Mouse (Mus musculus) adrenal gland, postnatal 0 days (tissue): ENCODE measurements around the gene 9030612E09Rik. TPM values are rescaled to one million over a fixed set of nuclear protein-coding genes. Genes with fewer than 3 reads are reported as not detected.

Source experiments
- polyA plus RNA-seq: library from polyadenylated mRNA; unstranded; fragments of >200 nt; fragmentation: Nextera tagmentation; extraction: Ambion mirVana; gene quantifications from 2 replicates; pipeline ENCODE4 v1.2.1, GENCODE M21; 2015

Gene 9030612E09Rik
- 0.50 and 0.55 TPM in 2 replicates for polyA plus RNA-seq

DNA sequence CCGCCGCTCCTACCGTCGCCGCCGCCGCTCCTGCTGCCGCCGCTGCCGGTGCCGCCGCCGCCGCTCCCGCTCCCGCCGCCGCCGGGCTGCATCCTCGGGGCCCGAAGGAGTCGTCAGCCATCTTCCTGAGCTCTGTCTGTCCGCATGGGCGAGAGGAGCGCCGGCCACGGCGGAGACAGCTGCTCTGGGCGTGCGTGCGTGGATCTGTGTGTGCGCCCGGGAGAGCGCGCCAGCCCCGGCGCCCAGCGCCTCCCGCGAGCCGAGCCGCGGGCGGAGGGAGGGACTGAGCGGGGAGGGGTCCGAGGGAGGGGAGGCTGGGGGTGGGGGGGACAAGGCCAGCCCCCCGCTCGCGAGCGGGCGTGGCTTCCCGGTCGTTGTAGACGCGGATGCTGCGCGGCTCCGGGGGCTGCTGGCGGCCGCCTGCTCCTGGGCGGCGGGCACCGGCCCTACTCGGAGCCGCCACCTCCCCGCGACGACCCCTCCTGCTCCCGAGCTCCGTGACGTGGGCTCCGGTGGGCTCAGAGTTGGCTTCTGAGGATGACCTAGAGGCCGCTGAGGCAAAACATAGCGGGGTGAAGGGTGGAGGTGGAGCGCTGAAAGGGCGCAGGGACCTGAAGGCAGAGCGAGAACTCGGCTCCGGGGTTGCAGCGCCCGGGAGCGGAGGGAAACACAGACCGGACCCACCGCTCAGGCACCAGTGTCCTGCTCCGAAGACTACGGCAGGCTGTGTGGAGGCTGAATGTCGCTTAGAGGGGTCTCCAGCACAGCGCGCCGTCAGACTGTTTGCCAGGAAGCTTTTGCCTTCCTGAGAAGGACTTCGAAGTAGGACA is at the start of gene 9030612E09Rik, which contains the start of gene Sobp:
Gene 9030612E09Rik (plus strand): TSS at position 379 of the 830 bp plus-strand sequence.
Gene Sobp (minus strand): TSS at position 205 of the 830 bp plus-strand sequence.

DNA sequence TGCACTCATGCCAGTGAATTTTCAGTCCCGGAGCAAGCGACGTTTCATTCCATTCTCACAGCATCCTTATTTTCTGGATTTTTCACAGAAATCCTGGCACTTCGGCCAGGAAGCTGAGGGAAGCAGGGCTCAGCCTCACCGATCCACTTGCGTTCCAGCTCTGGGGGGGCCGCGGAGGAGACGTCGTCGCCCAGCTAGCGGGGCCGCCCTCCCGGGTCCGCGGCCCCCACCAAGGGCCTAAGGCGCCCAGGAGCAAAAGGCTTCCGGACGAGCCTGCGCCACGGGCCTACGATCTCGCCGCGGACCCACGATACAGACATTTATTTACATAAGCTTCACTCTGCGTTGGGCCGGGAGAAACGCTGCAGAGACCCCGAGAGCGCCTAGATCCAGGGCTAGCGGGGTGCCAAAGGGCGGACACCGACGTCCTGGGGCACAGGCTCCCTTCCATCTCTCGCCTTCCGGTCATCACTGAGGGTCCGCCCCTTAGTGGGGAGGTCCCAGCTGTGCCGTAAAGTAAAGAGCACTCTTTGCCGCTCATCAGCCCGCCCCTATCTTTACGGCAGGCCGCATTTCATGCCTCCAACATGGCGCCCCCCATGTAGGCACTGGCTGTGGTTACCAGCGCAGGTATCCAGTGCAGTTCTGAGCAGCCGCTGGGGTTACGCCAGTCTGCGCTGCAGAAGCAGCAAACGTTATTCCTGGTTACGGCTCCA is 46.6 kb downstream of the 9030612E09Rik start, which contains the start of gene Pdss2:
Gene Pdss2 (plus strand): TSS at position 577 of the 716 bp plus-strand sequence.

Other genes starting within 250 kb of the 9030612E09Rik start
- gene Sobp, start 174 bp upstream of the 9030612E09Rik start, polyA plus RNA-seq: 1.5 and 1.9 TPM in 2 replicates
- 8.2 and 12.4 TPM in 2 replicates for gene Pdss2, start 46.8 kb downstream of the 9030612E09Rik start, polyA plus RNA-seq